Mouse (Mus musculus): ENCODE measurements around the gene Asxl2. TPM values are rescaled to one million over a fixed set of nuclear protein-coding genes. Genes with fewer than 3 reads are reported as not detected.

Gene Asxl2
- total and polyA plus RNA-seq, 2 experiments: 4.2 to 18.3 TPM

DNA sequence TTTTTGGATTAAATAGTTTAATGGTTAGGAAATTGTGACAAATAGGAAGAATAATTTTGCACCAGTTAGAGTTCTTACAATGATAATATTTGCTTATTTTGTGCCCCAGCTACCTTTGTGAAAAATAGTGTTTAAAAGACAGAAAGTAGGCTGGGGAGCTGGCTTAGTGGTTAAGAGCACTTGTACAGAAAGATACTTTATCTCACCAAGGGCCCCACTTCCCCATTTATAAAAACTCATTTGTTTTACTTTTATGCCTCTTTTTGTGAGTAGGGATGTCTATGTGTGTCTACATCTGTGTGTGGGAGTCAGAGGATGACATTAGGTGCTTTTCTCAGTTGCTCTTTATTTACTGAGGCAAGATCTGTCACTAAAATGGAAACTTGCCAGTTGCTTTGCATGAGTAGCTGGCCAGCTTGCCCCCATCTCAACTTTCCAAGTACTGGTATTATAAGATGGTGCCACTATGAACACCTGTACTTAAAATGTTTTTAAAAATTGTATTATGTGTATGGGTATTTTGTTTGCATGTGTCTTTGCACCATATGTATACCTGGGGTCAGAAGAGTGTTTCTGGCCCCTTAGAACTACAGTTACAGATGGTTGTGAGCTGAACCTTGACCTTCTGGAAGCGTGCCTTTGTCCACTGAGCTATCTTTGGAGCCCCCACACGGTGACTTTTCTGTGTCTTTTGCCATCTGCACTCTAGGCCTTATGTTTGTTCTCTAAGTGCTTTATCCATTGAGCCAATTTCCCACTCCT lies 3.2 kb downstream of the Asxl2 start:
- peaks cover 25% of the 10 kb centered on the region for H3K4me1 ChIP-seq (ENCODE audit: control insufficient read depth, insufficient read depth, low read length)
- H3K36me3 ChIP-seq (ENCODE audit: control insufficient read depth, insufficient read depth, low read length): 0 out of 2 replicates have a peak, but pooled peaks cover 2% of the 10 kb centered on the region
- no peaks in the 10 kb centered on the region for H3K27me3 ChIP-seq (ENCODE audit: control insufficient read depth, insufficient read depth, low read length)
- H3K79me2 ChIP-seq (ENCODE audit: control insufficient read depth, insufficient read depth, low read length): peaks cover 17% of the 10 kb centered on the region
- TF ChIP-seq CTCF (IDR thresholded peaks at IDR 0.05; ENCODE audit: low read depth, low read length) (no peak), POLR2A (IDR thresholded peaks at IDR 0.05; ENCODE audit: extremely low read depth, insufficient read depth, low read length) (no peak)
- no peak overlapping the region for H3K9ac ChIP-seq (ENCODE audit: low read depth, low read length)
- DNase-seq (ENCODE audit: extremely low read depth, low read depth, low spot score): peak; percentile 67
- WGBS: 19% methylated on average over 2 of the region's 2 CpGs
- 0 out of 2 replicates have a peak overlapping the region, but pooled peaks have one; percentile 37 for H3K27ac ChIP-seq (replicated peaks; ENCODE audit: insufficient read depth, low read depth, low read length)
- no peak overlapping the region for H3K4me3 ChIP-seq (ENCODE audit: insufficient read depth, low read depth, low read length)

DNA sequence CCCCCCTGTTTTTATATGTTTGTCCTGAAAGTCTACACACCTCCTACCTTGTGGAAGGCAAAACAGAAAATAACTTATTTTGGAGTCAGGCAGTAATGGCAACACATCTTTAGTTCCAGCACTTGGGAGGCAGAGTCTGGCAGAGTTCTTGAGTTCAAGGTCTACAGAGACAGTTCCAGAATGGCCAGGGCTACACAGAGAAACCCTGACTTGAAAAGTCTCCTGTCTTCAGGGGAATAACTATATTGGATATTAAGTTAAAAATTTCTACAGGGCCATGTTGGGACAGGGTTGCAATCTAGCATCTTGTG lies 3.7 kb downstream of the Asxl2 start:
- no peak overlapping the region for H3K9ac ChIP-seq (ENCODE audit: low read depth, low read length)
- TF ChIP-seq CTCF (IDR thresholded peaks at IDR 0.05; ENCODE audit: low read depth, low read length): no peak
- no peak for TF ChIP-seq POLR2A (IDR thresholded peaks at IDR 0.05; ENCODE audit: extremely low read depth, insufficient read depth, low read length)
- H3K4me1 ChIP-seq (ENCODE audit: control insufficient read depth, insufficient read depth, low read length): peaks cover 20% of the 10 kb centered on the region
- H3K79me2 ChIP-seq (ENCODE audit: control insufficient read depth, insufficient read depth, low read length): peaks cover 17% of the 10 kb centered on the region
- H3K27me3 ChIP-seq (ENCODE audit: control insufficient read depth, insufficient read depth, low read length): no peaks in the 10 kb centered on the region
- no peak overlapping the region for H3K4me3 ChIP-seq (ENCODE audit: insufficient read depth, low read depth, low read length)
- 0 out of 2 replicates have a peak overlapping the region, but pooled peaks have one; percentile 37 for H3K27ac ChIP-seq (replicated peaks; ENCODE audit: insufficient read depth, low read depth, low read length)
- 0 out of 2 replicates have a peak, but pooled peaks cover 2% of the 10 kb centered on the region for H3K36me3 ChIP-seq (ENCODE audit: control insufficient read depth, insufficient read depth, low read length)
- peak; percentile 81 for DNase-seq (ENCODE audit: extremely low read depth, low read depth, low spot score)

DNA sequence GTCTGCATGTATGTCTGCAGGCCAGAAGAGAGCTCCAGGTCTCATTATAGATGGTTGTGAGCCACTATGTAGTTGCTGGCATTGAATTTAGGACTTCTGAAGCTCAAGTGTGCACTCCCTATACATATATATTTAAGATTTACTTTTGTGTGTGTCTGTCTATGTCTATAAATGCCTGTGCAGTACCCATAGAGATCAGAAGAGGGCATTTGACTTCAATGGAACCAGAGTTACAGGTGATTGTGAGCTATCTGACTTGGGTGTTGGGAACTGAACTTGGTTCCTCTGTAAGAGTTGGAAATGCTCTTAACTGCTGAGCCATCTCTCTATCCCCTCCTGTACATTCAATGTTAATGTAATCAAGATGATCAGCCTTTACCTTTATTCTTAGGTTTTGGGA lies 4.3 kb downstream of the Asxl2 start:
- TF ChIP-seq POLR2A (IDR thresholded peaks at IDR 0.05; ENCODE audit: extremely low read depth, insufficient read depth, low read length) (no peak), CTCF (IDR thresholded peaks at IDR 0.05; ENCODE audit: low read depth, low read length) (0 out of 2 replicates have a peak, but pooled peaks have one; percentile 2)
- Histone ChIP-seq H3K79me2 (ENCODE audit: control insufficient read depth, insufficient read depth, low read length) (peaks cover 17% of the 10 kb centered on the region), H3K27me3 (ENCODE audit: control insufficient read depth, insufficient read depth, low read length) (no peaks in the 10 kb centered on the region), H3K4me1 (ENCODE audit: control insufficient read depth, insufficient read depth, low read length) (peaks cover 17% of the 10 kb centered on the region), H3K36me3 (ENCODE audit: control insufficient read depth, insufficient read depth, low read length) (0 out of 2 replicates have a peak, but pooled peaks cover 2% of the 10 kb centered on the region), H3K27ac (replicated peaks; ENCODE audit: insufficient read depth, low read depth, low read length) (no peak overlapping the region), H3K9ac (ENCODE audit: low read depth, low read length) (no peak overlapping the region), H3K4me3 (ENCODE audit: insufficient read depth, low read depth, low read length) (no peak overlapping the region)
- no peak for DNase-seq (ENCODE audit: extremely low read depth, low read depth, low spot score)

DNA sequence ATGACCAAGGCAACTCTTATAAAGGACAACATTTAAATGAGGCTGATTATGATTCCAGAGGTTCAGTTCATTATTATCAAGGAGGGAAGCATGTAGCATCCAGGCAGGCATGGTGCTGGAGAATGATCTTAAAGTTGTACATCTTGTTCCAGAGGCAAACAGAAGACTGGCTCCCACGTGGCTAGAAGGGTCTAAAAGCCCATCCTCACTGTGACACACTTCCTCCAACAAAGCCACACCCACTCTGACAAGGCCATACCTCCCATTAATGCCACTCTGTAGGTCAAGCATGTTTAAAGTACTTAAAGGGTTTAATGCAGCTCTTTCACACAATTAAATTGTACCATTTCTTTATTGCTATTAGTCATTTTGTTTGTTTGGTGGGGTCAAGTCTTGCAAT lies 7.1 kb downstream of the Asxl2 start:
- WGBS: 46% methylated on average over 1 of the region's 1 CpGs
- Histone ChIP-seq H3K4me1 (ENCODE audit: control insufficient read depth, insufficient read depth, low read length) (peaks cover 15% of the 10 kb centered on the region), H3K9ac (ENCODE audit: low read depth, low read length) (no peak overlapping the region), H3K79me2 (ENCODE audit: control insufficient read depth, insufficient read depth, low read length) (peaks cover 28% of the 10 kb centered on the region), H3K4me3 (ENCODE audit: insufficient read depth, low read depth, low read length) (no peak overlapping the region), H3K27me3 (ENCODE audit: control insufficient read depth, insufficient read depth, low read length) (no peaks in the 10 kb centered on the region), H3K36me3 (ENCODE audit: control insufficient read depth, insufficient read depth, low read length) (0 out of 2 replicates have a peak, but pooled peaks cover 2% of the 10 kb centered on the region), H3K27ac (replicated peaks; ENCODE audit: insufficient read depth, low read depth, low read length) (no peak overlapping the region)
- TF ChIP-seq CTCF (IDR thresholded peaks at IDR 0.05; ENCODE audit: low read depth, low read length) (no peak), POLR2A (IDR thresholded peaks at IDR 0.05; ENCODE audit: extremely low read depth, insufficient read depth, low read length) (no peak)
- no peak for DNase-seq (ENCODE audit: extremely low read depth, low read depth, low spot score)

DNA sequence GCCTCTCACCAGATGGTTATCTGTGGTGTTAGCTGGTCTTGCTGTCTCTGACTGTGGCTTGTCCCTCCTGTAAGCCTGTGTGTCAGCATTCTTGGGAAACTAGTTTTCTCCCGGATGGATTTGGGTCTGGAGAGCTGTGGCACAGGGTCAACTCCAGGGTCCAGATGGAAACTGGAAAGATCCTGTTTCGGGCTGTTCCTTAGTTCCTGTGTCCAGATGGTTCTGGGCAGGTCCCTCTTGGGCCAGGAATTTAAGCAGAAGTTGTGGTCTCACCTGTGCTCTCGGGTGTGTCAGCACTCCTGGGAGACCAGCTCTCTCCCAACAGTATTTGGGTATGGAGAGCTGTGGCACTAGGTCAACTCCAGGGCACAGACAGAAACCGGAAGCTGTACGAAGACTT lies 9.8 kb downstream of the Asxl2 start:
- no peak overlapping the region for H3K27ac ChIP-seq (replicated peaks; ENCODE audit: insufficient read depth, low read depth, low read length)
- WGBS: 56% methylated on average over 5 of the region's 5 CpGs
- peaks cover 17% of the 10 kb centered on the region for H3K4me1 ChIP-seq (ENCODE audit: control insufficient read depth, insufficient read depth, low read length)
- H3K27me3 ChIP-seq (ENCODE audit: control insufficient read depth, insufficient read depth, low read length): no peaks in the 10 kb centered on the region
- H3K36me3 ChIP-seq (ENCODE audit: control insufficient read depth, insufficient read depth, low read length): 0 out of 2 replicates have a peak, but pooled peaks cover 2% of the 10 kb centered on the region
- H3K9ac ChIP-seq (ENCODE audit: low read depth, low read length): no peak overlapping the region
- H3K4me3 ChIP-seq (ENCODE audit: insufficient read depth, low read depth, low read length): no peak overlapping the region
- no peak for DNase-seq (ENCODE audit: extremely low read depth, low read depth, low spot score)
- no peak for TF ChIP-seq CTCF (IDR thresholded peaks at IDR 0.05; ENCODE audit: low read depth, low read length)
- no peak for TF ChIP-seq POLR2A (IDR thresholded peaks at IDR 0.05; ENCODE audit: extremely low read depth, insufficient read depth, low read length)
- H3K79me2 ChIP-seq (ENCODE audit: control insufficient read depth, insufficient read depth, low read length): peaks cover 26% of the 10 kb centered on the region

DNA sequence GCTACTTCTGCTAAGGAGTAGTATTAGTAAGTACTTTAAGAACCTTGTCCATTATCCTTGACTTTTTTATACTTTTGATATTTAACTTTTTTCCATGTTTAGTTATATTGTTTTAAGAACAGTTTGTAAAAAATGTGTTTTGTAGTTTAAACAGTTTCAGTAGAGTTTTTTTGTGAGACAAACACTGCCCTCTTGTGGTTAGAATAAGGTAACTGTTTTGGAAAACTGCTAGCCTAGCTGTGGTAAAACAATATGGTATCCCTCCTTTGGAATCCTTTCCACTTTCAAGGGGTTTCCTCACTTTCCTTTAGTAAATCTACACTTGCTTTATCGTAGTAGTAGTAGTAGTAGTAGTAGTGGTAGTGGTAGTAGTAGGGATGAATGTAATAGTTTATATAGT lies 11.2 kb downstream of the Asxl2 start:
- no peak overlapping the region for H3K4me3 ChIP-seq (ENCODE audit: insufficient read depth, low read depth, low read length)
- peaks cover 21% of the 10 kb centered on the region for H3K79me2 ChIP-seq (ENCODE audit: control insufficient read depth, insufficient read depth, low read length)
- no peaks in the 10 kb centered on the region for H3K27me3 ChIP-seq (ENCODE audit: control insufficient read depth, insufficient read depth, low read length)
- DNase-seq (ENCODE audit: extremely low read depth, low read depth, low spot score): no peak
- TF ChIP-seq POLR2A (IDR thresholded peaks at IDR 0.05; ENCODE audit: extremely low read depth, insufficient read depth, low read length) (no peak), CTCF (IDR thresholded peaks at IDR 0.05; ENCODE audit: low read depth, low read length) (peak; percentile 56)
- peaks cover 12% of the 10 kb centered on the region for H3K4me1 ChIP-seq (ENCODE audit: control insufficient read depth, insufficient read depth, low read length)
- 85% methylated on average over 1 of the region's 1 CpGs for WGBS
- H3K9ac ChIP-seq (ENCODE audit: low read depth, low read length): no peak overlapping the region
- no peak overlapping the region for H3K27ac ChIP-seq (replicated peaks; ENCODE audit: insufficient read depth, low read depth, low read length)
- H3K36me3 ChIP-seq (ENCODE audit: control insufficient read depth, insufficient read depth, low read length): peaks cover 3% of the 10 kb centered on the region; the same call in 1 of the 2 replicates
